Mouse (Mus musculus) heart, adult 2 months (tissue): ENCODE measurements around the gene Dip2c. TPM values are rescaled to one million over a fixed set of nuclear protein-coding genes. Genes with fewer than 3 reads are reported as not detected.
A peak's percentile ranks its signal among the peaks of the same experiment; 100 is the strongest.

Experiments
- DNase-seq, 2 experiments: peaks; one replicate each; pipeline ENCODE4 v3.0.0; 2021
- H3K27ac ChIP-seq: fragments of 200-600 bp; 2 replicates; pipeline ENCODE4 v1.8.1; 2022
- H3K27me3 ChIP-seq: fragments of 200-500 bp; 2 replicates; pipeline ENCODE4 v1.6.1; 2012; ENCODE audit warnings: mild to moderate bottlenecking, low read length, inconsistent platforms, mixed read lengths; ENCODE audit not compliant: control insufficient read depth, insufficient read depth
- H3K36me3 ChIP-seq: fragments of 200-500 bp; 2 replicates; pipeline ENCODE4 v1.6.1; 2012; ENCODE audit warnings: low read length, inconsistent platforms; ENCODE audit not compliant: control insufficient read depth, insufficient read depth
- H3K4me1 ChIP-seq: fragments of 200-500 bp; 2 replicates; pipeline ENCODE4 v1.6.1; 2011; ENCODE audit warnings: low read length; ENCODE audit not compliant: control insufficient read depth, insufficient read depth
- H3K4me3 ChIP-seq: fragments of 200-600 bp; 2 replicates; pipeline ENCODE4 v1.8.1; 2022
- H3K79me2 ChIP-seq: fragments of 200-500 bp; replicated peaks from 2 replicates; pipeline ENCODE4 v1.6.1; 2012; ENCODE audit warnings: mild to moderate bottlenecking, inconsistent platforms, low read length, moderate library complexity, mixed read lengths; ENCODE audit not compliant: control insufficient read depth, insufficient read depth
- H3K9ac ChIP-seq: fragments of 200-500 bp; 2 replicates; pipeline ENCODE4 v1.6.1; 2012; ENCODE audit warnings: low read depth, mild to moderate bottlenecking, control low read depth, inconsistent platforms, low read length, mixed read lengths
- CTCF ChIP-seq: fragments of 200-600 bp; IDR thresholded peaks from 2 replicates; pipeline ENCODE4 v1.8.1; 2022; ENCODE audit warnings: antibody characterized with exemption, mild to moderate bottlenecking, moderate library complexity
- EP300 ChIP-seq: fragments of 200-500 bp; IDR thresholded peaks from 2 replicates; pipeline ENCODE4 v1.6.1; 2011; ENCODE audit warnings: low read depth, low read length, control low read depth; ENCODE audit not compliant: insufficient read depth
- POLR2A ChIP-seq: fragments of 200-500 bp; IDR thresholded peaks from 2 replicates; pipeline ENCODE4 v1.6.1; 2011; ENCODE audit warnings: mild to moderate bottlenecking, low read depth, low read length, control low read depth; ENCODE audit not compliant: insufficient read depth
- WGBS: fragments of 180-500 bp; shearing (Covaris S2); methylation state at CpG from one replicate; pipeline ENCODE4 v1.1.7; 2018; 5-methylcytosine and 5-hydroxymethylcytosine counted together
- intact Hi-C: fragments of 180-260 bp; cut with DNase I; formaldehyde crosslinking; loops from one replicate; pipeline ENCODE4 v1.15.1; 2025
- polyA plus RNA-seq: library from polyadenylated mRNA; depleted of rRNA; stranded (reverse); fragments of >200 nt; gene quantifications from 2 replicates; pipeline ENCODE4 v1.2.3, GENCODE M21; 2012
- total RNA-seq, 2 experiments: library from RNA; stranded (reverse); gene quantifications; 2 replicates each; pipeline ENCODE4 v1.2.3; 2021

Dip2c gene
- total and polyA plus RNA-seq, 3 experiments: 19.1 to 43.7 (median 36.3) TPM

GRCm38 (mm10) chr13:9426779-9427178 lies 150.5 kb downstream of the Dip2c start:
- intact Hi-C loops: no loop called here

GRCm38 (mm10) chr13:9429884-9430283 lies 153.6 kb downstream of the Dip2c start:
- peaks cover 14% of the 10 kb centered on the region for H3K4me1 ChIP-seq
- peaks cover 43% of the 10 kb centered on the region for H3K36me3 ChIP-seq
- no peak overlapping the region for H3K4me3 ChIP-seq
- TF ChIP-seq EP300 (no peak), POLR2A (no peak), CTCF (no peak)
- H3K9ac ChIP-seq: no peak overlapping the region
- intact Hi-C loops: no loop called here
- H3K27me3 ChIP-seq: no peaks in the 10 kb centered on the region
- no peak for DNase-seq
- H3K79me2 ChIP-seq: no peaks in the 10 kb centered on the region; the same call in 1 of the 2 replicates
- peak overlapping the region; percentile 51 for H3K27ac ChIP-seq
- WGBS: 76% methylated on average over 1 of the region's 1 CpGs

More at GRCm38 (mm10) chr13:9426779-9427178, 150.5 kb downstream of the Dip2c start:
- DNase-seq: peak in 1 of 2 experiments; percentile 50
- 20% methylated on average over 4 of the region's 4 CpGs for WGBS
- Histone ChIP-seq H3K4me1 (peaks cover 19% of the 10 kb centered on the region), H3K9ac (no peak overlapping the region), H3K4me3 (no peak overlapping the region), H3K36me3 (peaks cover 45% of the 10 kb centered on the region), H3K27ac (peak overlapping the region; percentile 4), H3K79me2 (peaks cover 1% of the 10 kb centered on the region; the same call in 1 of the 2 replicates), H3K27me3 (no peaks in the 10 kb centered on the region)
- TF ChIP-seq CTCF (peak; percentile 48), POLR2A (no peak), EP300 (peak; percentile 80)

- 74% methylated on average over 2 of the region's 2 CpGs for WGBS
- no peaks in the 10 kb centered on the region for H3K27me3 ChIP-seq
- H3K36me3 ChIP-seq: peaks cover 43% of the 10 kb centered on the region
Observed at GRCm38 (mm10) chr13:9430724-9431123, 154.4 kb downstream of the Dip2c start.

GRCm38 (mm10) chr13:9431441-9431840 lies 155.1 kb downstream of the Dip2c start:
- no peak for TF ChIP-seq CTCF
- TF ChIP-seq EP300: no peak
- TF ChIP-seq POLR2A: no peak
- peak overlapping the region; percentile 51 for H3K27ac ChIP-seq
- no peaks in the 10 kb centered on the region for H3K27me3 ChIP-seq
- intact Hi-C loops: no loop called here
- H3K79me2 ChIP-seq: no peaks in the 10 kb centered on the region; the same call in 1 of the 2 replicates
- H3K36me3 ChIP-seq: peaks cover 36% of the 10 kb centered on the region
- no peak overlapping the region for H3K4me3 ChIP-seq
- peaks cover 13% of the 10 kb centered on the region for H3K4me1 ChIP-seq
- DNase-seq: peak in 1 of 2 experiments; percentile 13
- no peak overlapping the region for H3K9ac ChIP-seq

More at GRCm38 (mm10) chr13:9430724-9431123, 154.4 kb downstream of the Dip2c start:
- no peak for DNase-seq
- H3K9ac ChIP-seq: no peak overlapping the region
- TF ChIP-seq EP300: no peak
- no peak for TF ChIP-seq CTCF
- TF ChIP-seq POLR2A: no peak
- intact Hi-C loops: no loop called here
- peaks cover 14% of the 10 kb centered on the region for H3K4me1 ChIP-seq
- H3K79me2 ChIP-seq: no peaks in the 10 kb centered on the region; the same call in 1 of the 2 replicates
- no peak overlapping the region for H3K4me3 ChIP-seq
- peak overlapping the region; percentile 51 for H3K27ac ChIP-seq

- H3K4me3 ChIP-seq: no peak overlapping the region
- intact Hi-C loops: no loop called here
- no peaks in the 10 kb centered on the region for H3K27me3 ChIP-seq
- peak overlapping the region; percentile 36 for H3K27ac ChIP-seq
- WGBS: 53% methylated on average over 4 of the region's 4 CpGs
- peaks cover 8% of the 10 kb centered on the region for H3K4me1 ChIP-seq
- H3K9ac ChIP-seq: no peak overlapping the region
- H3K36me3 ChIP-seq: peaks cover 20% of the 10 kb centered on the region
- H3K79me2 ChIP-seq: no peaks in the 10 kb centered on the region
- no peak for TF ChIP-seq POLR2A
- no peak for TF ChIP-seq CTCF
- no peak for TF ChIP-seq EP300
- no peak for DNase-seq
Observed at GRCm38 (mm10) chr13:9443066-9443465, 166.7 kb downstream of the Dip2c start.

GRCm38 (mm10) chr13:9445533-9446294 lies 169.4 kb downstream of the Dip2c start:
- H3K27me3 ChIP-seq: no peaks in the 10 kb centered on the region
- no peak overlapping the region for H3K4me3 ChIP-seq
- peaks cover 31% of the 10 kb centered on the region for H3K36me3 ChIP-seq
- H3K9ac ChIP-seq: no peak overlapping the region
- peak overlapping the region; percentile 76 for H3K27ac ChIP-seq
- H3K4me1 ChIP-seq: peaks cover 8% of the 10 kb centered on the region
- TF ChIP-seq EP300 (no peak), CTCF (no peak), POLR2A (no peak)
- DNase-seq: peak in 1 of 2 experiments; percentile 13
- H3K79me2 ChIP-seq: no peaks in the 10 kb centered on the region; the same call in none of the 2 replicates
- intact Hi-C loops: no loop called here
- WGBS: 50% methylated on average over 6 of the region's 6 CpGs
